20 mouse cellular contexts compared by ENCODE assay signal in the genomic region with DNA sequence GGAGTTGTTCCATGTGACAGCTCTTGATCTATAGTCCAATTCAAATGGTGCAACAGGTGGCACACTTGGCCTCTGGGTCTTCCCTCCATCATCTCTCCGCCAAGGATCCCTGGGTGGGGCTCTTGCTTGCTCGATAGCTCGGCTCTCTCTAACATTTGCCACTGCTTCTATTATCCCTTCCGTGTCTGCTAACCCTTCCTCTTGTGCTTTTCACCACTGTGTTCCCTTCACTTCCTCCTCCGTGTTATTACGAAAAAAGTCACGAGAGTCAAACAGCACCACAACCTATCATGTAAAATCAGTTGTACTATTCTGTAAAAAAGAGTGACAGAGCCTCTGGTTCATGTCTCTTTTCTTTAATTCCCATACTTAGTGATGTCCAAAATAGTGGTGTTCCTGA.
"Had no signal": no experiment of that assay in that cellular context is flagged by ENCODE, and none has a peak within 500 bp of the region (broad histone marks: within the 10 kb centered on the region; RNA-seq: fewer than 3 reads in every experiment).

No protein-coding gene starts in this region.

- H3K27ac ChIP-seq: liver, embryonic 14.5 days; midbrain, embryonic 13.5 days; midbrain, embryonic 15.5 days; neural tube, embryonic 13.5 days; neural tube, embryonic 15.5 days had no signal

- ATAC-seq: midbrain, embryonic 13.5 days; midbrain, embryonic 15.5 days had no signal

- H3K4me1 ChIP-seq: megakaryocyte, embryonic 14.5 days; midbrain, embryonic 13.5 days; midbrain, embryonic 15.5 days; neural tube, embryonic 13.5 days; neural tube, embryonic 15.5 days had no signal

- H3K9ac ChIP-seq: liver, embryonic 14.5 days; lung, embryonic 14.5 days; midbrain, embryonic 13.5 days; midbrain, embryonic 15.5 days; neural tube, embryonic 13.5 days; neural tube, embryonic 15.5 days had no signal

- DNase-seq: lung, adult 18-20 months; lung, embryonic 14.5 days; lung, postnatal 10 days; lung, postnatal 36 days; retina, postnatal 1 day; right cerebral cortex, adult 18-20 months; right cerebral cortex, postnatal 25 days; right cerebral cortex, postnatal 4 days; spleen, adult 18-20 months; thymus, adult 2 months; thymus, postnatal 25 days; thymus, postnatal 4 days had no signal

- H3K4me3 ChIP-seq: megakaryocyte, embryonic 14.5 days; midbrain, embryonic 13.5 days; midbrain, embryonic 15.5 days; myocyte; neural tube, embryonic 13.5 days; neural tube, embryonic 15.5 days had no signal

- H3K9me3 ChIP-seq: megakaryocyte, embryonic 14.5 days; midbrain, embryonic 13.5 days; midbrain, embryonic 15.5 days; neural tube, embryonic 13.5 days; neural tube, embryonic 15.5 days had no signal

- H3K4me2 ChIP-seq: lung, embryonic 14.5 days; midbrain, embryonic 11.5 days; midbrain, embryonic 13.5 days; midbrain, embryonic 15.5 days; neural tube, embryonic 13.5 days; neural tube, embryonic 15.5 days had no signal

- H3K36me3 ChIP-seq: midbrain, embryonic 13.5 days; midbrain, embryonic 15.5 days; neural tube, embryonic 13.5 days; neural tube, embryonic 15.5 days had no signal
